Mouse (Mus musculus): ENCODE measurements at regions not wholly inside any gene's neighbourhood (a gene's known extent, or its start where the extent isn't known, plus 50 kb on each side); places are given as distances from the start of the nearest gene placed in this dataset.

DNA sequence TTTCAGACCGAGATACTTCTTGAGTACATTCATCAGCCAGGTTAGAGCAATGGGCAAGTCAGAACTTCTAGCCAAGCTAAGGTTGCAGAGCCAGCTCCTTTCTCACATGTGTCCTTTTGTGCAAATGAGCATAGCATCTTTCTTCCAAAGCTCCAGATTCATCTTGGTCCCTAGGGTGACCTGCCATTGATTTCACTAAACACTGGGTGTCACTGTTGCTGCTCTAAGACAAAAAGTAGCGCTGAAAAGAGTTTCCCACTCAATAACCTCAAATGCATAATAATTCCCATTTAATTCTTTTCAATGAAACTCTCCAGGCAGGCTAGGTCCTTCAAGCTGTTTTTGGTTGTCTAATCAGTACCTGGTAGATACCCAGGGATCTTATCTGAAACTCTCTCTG lies 688.6 kb upstream of the BB014433 start:
- peak; percentile 13 for DNase-seq (ENCODE audit: low spot score)

DNA sequence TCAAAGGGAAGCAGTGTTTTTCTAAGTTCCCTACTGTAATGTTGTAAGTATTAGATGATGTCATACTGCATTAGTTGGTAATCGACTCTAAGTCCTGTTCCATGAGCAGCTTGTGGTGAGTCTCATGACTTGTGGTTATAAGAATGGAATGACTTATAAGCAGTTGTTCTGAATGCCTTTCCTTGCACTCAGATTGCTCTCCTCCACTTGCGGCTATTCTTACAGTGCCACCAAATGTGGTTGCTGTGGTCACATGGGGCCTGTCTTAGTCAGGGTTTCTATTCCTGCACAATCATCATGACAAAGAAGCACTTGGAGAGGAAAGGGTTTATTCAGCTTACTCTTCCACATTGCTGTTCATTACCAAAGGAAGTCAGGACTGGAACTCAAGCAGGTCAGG lies 685.4 kb upstream of the BB014433 start:
- DNase-seq (ENCODE audit: low spot score): no peak

DNA sequence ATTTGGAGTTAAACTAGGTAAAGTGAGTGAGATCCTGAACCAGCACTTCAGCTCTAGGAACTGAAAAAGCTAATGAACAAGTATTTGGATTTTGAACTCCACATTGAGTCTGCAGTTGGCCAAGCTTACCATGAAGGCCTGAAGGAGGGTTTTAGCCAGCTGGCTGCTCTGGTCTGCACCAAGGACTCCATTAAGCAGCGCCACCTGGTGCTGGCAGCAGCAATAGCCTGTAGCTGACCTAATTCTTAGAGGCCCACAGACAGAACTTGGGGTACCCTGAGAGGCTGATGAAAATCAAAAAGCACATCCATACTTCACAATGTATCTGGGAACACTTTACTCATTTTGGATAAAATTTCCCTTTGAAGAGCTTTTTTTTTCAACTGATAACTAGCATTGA lies 683.2 kb upstream of the BB014433 start:
- peak; percentile 40 for DNase-seq (ENCODE audit: low spot score)

DNA sequence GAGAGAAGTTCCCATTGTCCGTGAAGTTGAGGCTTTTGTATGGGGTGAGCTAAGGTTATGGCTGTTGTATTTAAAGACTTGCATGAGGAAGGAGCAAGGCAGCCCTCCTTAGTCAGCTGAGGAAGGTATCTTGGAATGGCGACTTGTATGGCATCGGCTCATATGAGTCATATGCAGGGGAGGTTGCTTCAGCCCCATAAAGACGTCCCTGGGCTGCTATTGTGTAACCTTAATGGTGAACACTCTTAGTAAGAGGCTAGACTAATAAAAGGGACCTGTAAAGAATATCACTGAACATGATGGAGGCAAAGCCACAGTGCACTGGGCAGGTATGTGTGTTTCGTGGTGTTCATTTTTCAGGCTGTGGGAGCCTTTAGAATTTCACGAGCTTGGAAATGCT lies 680.4 kb upstream of the BB014433 start:
- DNase-seq (ENCODE audit: low spot score): no peak

All from left cerebral cortex, adult 11 months (tissue).